Mouse (Mus musculus): ENCODE measurements around the gene Abtb2.

DNA sequence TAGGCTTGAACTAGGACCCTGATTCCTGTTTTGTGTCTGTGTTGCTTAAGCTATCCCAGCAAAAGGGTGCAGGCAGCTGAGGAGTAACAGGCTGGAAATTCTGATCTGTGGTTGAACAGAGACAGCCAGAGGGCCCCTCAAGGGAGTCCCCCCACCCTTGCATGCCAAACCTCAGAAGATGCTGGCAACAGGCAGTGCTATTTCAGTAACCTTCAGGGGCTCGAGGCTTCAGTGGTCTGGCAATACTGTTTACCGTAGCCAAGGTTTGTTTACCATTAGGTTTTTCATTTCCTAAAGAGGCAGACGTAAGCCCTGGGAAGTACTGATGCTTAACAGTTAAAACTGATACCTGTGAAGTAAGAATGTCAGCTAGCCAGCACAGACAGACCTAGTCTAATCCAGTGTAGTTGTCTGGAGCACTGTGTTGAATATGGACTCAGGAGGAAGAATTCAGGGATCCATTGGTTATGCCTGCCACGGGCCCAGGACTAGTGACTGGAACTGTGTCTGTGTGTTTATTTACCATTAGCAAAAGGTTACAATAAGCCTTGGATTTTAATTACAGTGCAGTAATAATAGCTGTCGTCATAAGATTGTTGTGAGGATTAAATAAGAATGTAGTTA lies 29.0 kb downstream of the Abtb2 start:
- TF ChIP-seq CHD2 (IDR thresholded peaks at IDR 0.05; ENCODE audit: low read depth, low read length) = no peak
- no peak for TF ChIP-seq MAFK (IDR thresholded peaks at IDR 0.05; ENCODE audit: insufficient read depth, low read depth, low read length)
- TF ChIP-seq HCFC1 (IDR thresholded peaks at IDR 0.05; ENCODE audit: borderline replicate concordance, insufficient read depth, low read length) = no peak

Measured in ES-E14 (cell line).